Mouse (Mus musculus): Measurements from ENCODE around the gene Oprm1.

The Oprm1 gene

GRCm38 (mm10) chr10:7035547-7035946, 277.2 kb downstream of the Oprm1 start:
- no peak for DNase-seq (ENCODE audit: extremely low read depth, insufficient read length, low spot score)

GRCm38 (mm10) chr10:7037194-7037593, 278.9 kb downstream of the Oprm1 start:
- no peak for DNase-seq (ENCODE audit: extremely low read depth, insufficient read length, low spot score)

GRCm38 (mm10) chr10:7041032-7041431, 282.7 kb downstream of the Oprm1 start:
- DNase-seq (ENCODE audit: extremely low read depth, insufficient read length, low spot score): no peak

- DNase-seq (ENCODE audit: extremely low read depth, insufficient read length, low spot score): no peak
Measured at GRCm38 (mm10) chr10:7043896-7044295, 285.6 kb downstream of the Oprm1 start.

- no peak for DNase-seq (ENCODE audit: extremely low read depth, insufficient read length, low spot score)
Measured at GRCm38 (mm10) chr10:7047288-7047918, 289.1 kb downstream of the Oprm1 start.

- DNase-seq (ENCODE audit: extremely low read depth, insufficient read length, low spot score): no peak
Measured at GRCm38 (mm10) chr10:7047919-7048291, 289.6 kb downstream of the Oprm1 start.

- no peak for DNase-seq (ENCODE audit: extremely low read depth, insufficient read length, low spot score)
Measured at GRCm38 (mm10) chr10:7049901-7050300, 291.6 kb downstream of the Oprm1 start.

- DNase-seq (ENCODE audit: extremely low read depth, insufficient read length, low spot score): no peak
Measured at GRCm38 (mm10) chr10:7052315-7053017, 294.2 kb downstream of the Oprm1 start, which contains the start of gene Ipcef1. Gene Ipcef1, minus strand, starts transcription at chr10:7052478.

GRCm38 (mm10) chr10:7054560-7055205, 296.4 kb downstream of the Oprm1 start:
- DNase-seq (ENCODE audit: extremely low read depth, insufficient read length, low spot score): no peak

GRCm38 (mm10) chr10:7057546-7057945, 299.2 kb downstream of the Oprm1 start:
- DNase-seq (ENCODE audit: extremely low read depth, insufficient read length, low spot score): no peak

- DNase-seq (ENCODE audit: extremely low read depth, insufficient read length, low spot score): no peak
Measured at GRCm38 (mm10) chr10:7060326-7060725, 302.0 kb downstream of the Oprm1 start.

GRCm38 (mm10) chr10:7062993-7063392, 304.7 kb downstream of the Oprm1 start:
- no peak for DNase-seq (ENCODE audit: extremely low read depth, insufficient read length, low spot score)

- DNase-seq (ENCODE audit: extremely low read depth, insufficient read length, low spot score): no peak
Measured at GRCm38 (mm10) chr10:7063752-7064457, 305.6 kb downstream of the Oprm1 start.

- peak; percentile 6 for DNase-seq (ENCODE audit: extremely low read depth, insufficient read length, low spot score)
Measured at GRCm38 (mm10) chr10:7068608-7069007, 310.3 kb downstream of the Oprm1 start.

GRCm38 (mm10) chr10:7069090-7069489, 310.8 kb downstream of the Oprm1 start:
- DNase-seq (ENCODE audit: extremely low read depth, insufficient read length, low spot score): no peak

- no peak for DNase-seq (ENCODE audit: extremely low read depth, insufficient read length, low spot score)
Measured at GRCm38 (mm10) chr10:7070100-7070835, 312.0 kb downstream of the Oprm1 start.

- no peak for DNase-seq (ENCODE audit: extremely low read depth, insufficient read length, low spot score)
Measured at GRCm38 (mm10) chr10:7070924-7071323, 312.6 kb downstream of the Oprm1 start.

- DNase-seq (ENCODE audit: extremely low read depth, insufficient read length, low spot score): no peak
Measured at GRCm38 (mm10) chr10:7074231-7074630, 315.9 kb downstream of the Oprm1 start.

GRCm38 (mm10) chr10:7075661-7076060, 317.4 kb downstream of the Oprm1 start:
- DNase-seq (ENCODE audit: extremely low read depth, insufficient read length, low spot score): no peak

GRCm38 (mm10) chr10:7076201-7076600, 317.9 kb downstream of the Oprm1 start:
- no peak for DNase-seq (ENCODE audit: extremely low read depth, insufficient read length, low spot score)
